Mouse (Mus musculus) liver, embryonic 14.5 days (tissue): Measurements from ENCODE around the gene Bgn. TPM values are rescaled to one million over a fixed set of nuclear protein-coding genes. Genes with fewer than 3 reads are reported as not detected.

ENCODE experiments used
- ATAC-seq: fragments of 200-750 bp; cut with Nextera tagmentation; 2 replicates; pipeline ENCODE4 v1.8.0; 2017; ENCODE audit warnings: moderate number of reproducible peaks, mild to moderate bottlenecking, moderate library complexity; ENCODE audit not compliant: insufficient read depth
- DNase-seq, 3 experiments: peaks; one replicate each; pipeline ENCODE4 v3.0.0-alpha.2; 2012 to 2013; ENCODE audit warnings: low read depth in 3 of 3, low spot score in 3 of 3
- H3K27ac ChIP-seq: fragments of 300-500 bp; sonication (generic); 2 replicates; pipeline ENCODE4 v1.5.1; 2014; ENCODE audit warnings: moderate library complexity, mild to moderate bottlenecking, control low read depth, inconsistent platforms
- H3K27me3 ChIP-seq: fragments of 300-500 bp; sonication (generic); 2 replicates; pipeline ENCODE4 v1.6.1; 2014; ENCODE audit warnings: mild to moderate bottlenecking, low read length, moderate library complexity; ENCODE audit not compliant: control insufficient read depth, insufficient read depth
- H3K36me3 ChIP-seq: fragments of 300-500 bp; sonication (generic); replicated peaks from 2 replicates; pipeline ENCODE4 v1.6.1; 2014; ENCODE audit warnings: low read depth; ENCODE audit not compliant: control insufficient read depth, insufficient read depth
- H3K4me1 ChIP-seq, 2 experiments: fragments of 200-500 bp in 1 of 2; fragments of 300-500 bp in 1 of 2; sonication (generic) in 1 of 2; replicated peaks; 2 replicates each; pipeline ENCODE4 v1.6.1; 2012 to 2014; ENCODE audit warnings: antibody characterized with exemption in 1 of 2, inconsistent platforms in 1 of 2, low read length in 1 of 2; ENCODE audit not compliant: control insufficient read depth in 2 of 2, insufficient read depth in 2 of 2
- H3K4me2 ChIP-seq: fragments of 300-500 bp; sonication (generic); 2 replicates; pipeline ENCODE4 v1.6.1; 2014; ENCODE audit warnings: low read depth, mild to moderate bottlenecking, control low read depth, moderate library complexity
- H3K4me3 ChIP-seq, 2 experiments: fragments of 200-500 bp in 1 of 2; fragments of 300-500 bp in 1 of 2; sonication (generic) in 1 of 2; 2 replicates each; pipeline ENCODE4 v1.5.1; 2012 to 2014; ENCODE audit warnings: low read depth in 2 of 2, low read length in 2 of 2, mild to moderate bottlenecking in 2 of 2, control low read depth in 1 of 2, inconsistent platforms in 1 of 2, moderate library complexity in 1 of 2; ENCODE audit not compliant: insufficient read depth in 1 of 2
- H3K9ac ChIP-seq: fragments of 300-500 bp; sonication (generic); replicated peaks from 2 replicates; pipeline ENCODE4 v1.6.1; 2014; ENCODE audit warnings: mild to moderate bottlenecking, control low read depth, moderate library complexity
- H3K9me3 ChIP-seq: fragments of 300-500 bp; sonication (generic); 2 replicates; pipeline ENCODE4 v1.6.1; 2016; ENCODE audit warnings: low read length, mixed read lengths; ENCODE audit not compliant: control insufficient read depth
- CTCF ChIP-seq: IDR thresholded peaks from 2 replicates; pipeline ENCODE4 v1.5.1; 2016; ENCODE audit warnings: antibody characterized with exemption, low read depth, control low read depth
- EP300 ChIP-seq: IDR thresholded peaks from 2 replicates; pipeline ENCODE4 v1.6.1; 2016; ENCODE audit warnings: antibody characterized with exemption, low read depth
- WGBS: fragments of 180-500 bp; shearing (Covaris S2); extraction: QIAGEN DNeasy Blood & Tissue Kit; methylation state at CpG from one replicate; pipeline ENCODE4 v1.1.7; 2014; ENCODE audit not compliant: insufficient replicate concordance; 5-methylcytosine and 5-hydroxymethylcytosine counted together
- polyA plus RNA-seq, 2 experiments: library from polyadenylated mRNA; depleted of rRNA in 1 of 2; stranded (reverse) in 1 of 2; unstranded in 1 of 2; fragments of >200 nt; fragmentation: Nextera tagmentation in 1 of 2; extraction: Ambion mirVana in 1 of 2; gene quantifications; 2 replicates each; pipeline versions ENCODE4 v1.2.1 to v1.2.3; 2012 to 2014

The Bgn gene
- polyA plus RNA-seq, 2 experiments, result 11.1 to 19.0 TPM

GRCm38 (mm10) chrX:73479656-73480055 lies 3.7 kb upstream of the Bgn start:
- H3K4me1 ChIP-seq, result peaks cover 0 to 20% of the 10 kb centered on the region in 2 experiments; a peak in 2 of 4 replicates
- no peaks in the 10 kb centered on the region for H3K36me3 ChIP-seq
- H3K4me2 ChIP-seq, result no peak overlapping the region
- no peak overlapping the region for H3K4me3 ChIP-seq
- H3K27ac ChIP-seq, result no peak overlapping the region
- H3K9ac ChIP-seq, result no peak overlapping the region
- no peaks in the 10 kb centered on the region; the same call in 1 of the 2 replicates for H3K27me3 ChIP-seq
- TF ChIP-seq CTCF, result no peak
- TF ChIP-seq EP300, result no peak
- no peaks in the 10 kb centered on the region for H3K9me3 ChIP-seq
- no peak for ATAC-seq
- no peak for DNase-seq

GRCm38 (mm10) chrX:73480334-73480733 lies 3.1 kb upstream of the Bgn start:
- ATAC-seq, result no peak
- DNase-seq, result no peak
- no peak overlapping the region for H3K4me2 ChIP-seq
- H3K9me3 ChIP-seq, result no peaks in the 10 kb centered on the region
- H3K36me3 ChIP-seq, result no peaks in the 10 kb centered on the region
- no peak overlapping the region for H3K9ac ChIP-seq
- H3K27me3 ChIP-seq, result no peaks in the 10 kb centered on the region; the same call in 1 of the 2 replicates
- no peak for TF ChIP-seq EP300
- TF ChIP-seq CTCF, result no peak
- peaks cover 0 to 14% of the 10 kb centered on the region in 2 experiments; a peak in 2 of 4 replicates for H3K4me1 ChIP-seq
- no peak overlapping the region for H3K4me3 ChIP-seq
- no peak overlapping the region for H3K27ac ChIP-seq
- WGBS, result 65% methylated on average over 2 of the region's 2 CpGs

- Histone ChIP-seq H3K4me1 (0 out of 4 replicates have a peak, but pooled peaks cover 0 to 1% of the 10 kb centered on the region in 2 experiments), H3K27me3 (no peaks in the 10 kb centered on the region; the same call in 1 of the 2 replicates), H3K9ac (no peak overlapping the region), H3K27ac (no peak overlapping the region), H3K4me2 (no peak overlapping the region), H3K4me3 (no peak overlapping the region), H3K9me3 (no peaks in the 10 kb centered on the region), H3K36me3 (no peaks in the 10 kb centered on the region)
- WGBS, result 29% methylated on average over 3 of the region's 4 CpGs
- DNase-seq (no peak), ATAC-seq (no peak)
- TF ChIP-seq CTCF (no peak), EP300 (no peak)
Observed at GRCm38 (mm10) chrX:73482643-73483483, 539 bp upstream of the Bgn start.

- WGBS, result 25% methylated on average over 1 of the region's 1 CpGs
- no peak overlapping the region for H3K27ac ChIP-seq
- H3K27me3 ChIP-seq, result no peaks in the 10 kb centered on the region; the same call in 1 of the 2 replicates
- H3K4me1 ChIP-seq, result 0 out of 4 replicates have a peak, but pooled peaks cover 0 to 1% of the 10 kb centered on the region in 2 experiments
- no peak for TF ChIP-seq CTCF
- TF ChIP-seq EP300, result no peak
- H3K4me3 ChIP-seq, result no peak overlapping the region
- no peaks in the 10 kb centered on the region for H3K9me3 ChIP-seq
- no peak for ATAC-seq
- no peaks in the 10 kb centered on the region for H3K36me3 ChIP-seq
- no peak overlapping the region for H3K9ac ChIP-seq
- no peak overlapping the region for H3K4me2 ChIP-seq
- no peak for DNase-seq
Observed at GRCm38 (mm10) chrX:73484076-73484475, 674 bp downstream of the Bgn start.

GRCm38 (mm10) chrX:73484870-73485269 lies 1.5 kb downstream of the Bgn start:
- no peak for TF ChIP-seq CTCF
- no peak for TF ChIP-seq EP300
- no peak overlapping the region for H3K4me2 ChIP-seq
- ATAC-seq (no peak), DNase-seq (no peak)
- no peak overlapping the region for H3K27ac ChIP-seq
- no peak overlapping the region for H3K4me3 ChIP-seq
- 59% methylated on average over 4 of the region's 4 CpGs for WGBS
- no peak overlapping the region for H3K9ac ChIP-seq
- no peaks in the 10 kb centered on the region; the same call in 1 of the 2 replicates for H3K27me3 ChIP-seq
- H3K36me3 ChIP-seq, result no peaks in the 10 kb centered on the region
- H3K4me1 ChIP-seq, result 0 out of 4 replicates have a peak, but pooled peaks cover 0 to 1% of the 10 kb centered on the region in 2 experiments
- H3K9me3 ChIP-seq, result no peaks in the 10 kb centered on the region
